Mouse (Mus musculus): ENCODE data around the gene Krt5. TPM values are rescaled to one million over a fixed set of nuclear protein-coding genes. Genes with fewer than 3 reads are reported as not detected.

Gene Krt5
- polyA plus RNA-seq, 1 experiment from 2014 or later: 142 TPM

DNA sequence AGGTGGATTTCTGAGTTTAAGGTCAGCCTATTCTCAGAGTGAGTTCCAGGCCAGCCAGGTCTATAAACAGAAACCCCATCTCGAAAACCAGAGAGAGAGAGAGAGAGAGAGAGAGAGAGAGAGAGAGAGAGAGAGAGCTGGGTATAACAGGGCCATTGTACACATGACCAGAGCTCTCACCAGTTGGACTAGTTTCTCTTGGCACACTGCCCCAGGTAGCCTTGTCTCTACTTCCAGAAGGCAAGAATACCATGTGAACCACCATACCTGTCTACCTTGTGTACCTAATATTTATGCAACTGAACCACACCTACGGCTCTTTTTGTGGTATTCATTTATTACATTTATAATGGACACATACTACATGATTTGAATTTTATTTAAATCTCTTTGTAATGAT is 24.5 kb downstream of the Krt5 start:
- ATAC-seq (ENCODE audit: low read depth) (no peak), DNase-seq (ENCODE audit: low spot score) (peak; percentile 55)
- Histone ChIP-seq H3K27me3 (replicated peaks; ENCODE audit: control insufficient read depth, insufficient read depth, low read length) (no peaks in the 10 kb centered on the region), H3K4me1 (ENCODE audit: control insufficient read depth, insufficient read depth, low read length) (no peaks in the 10 kb centered on the region), H3K4me2 (ENCODE audit: low read depth, low read length) (no peak overlapping the region), H3K4me3 (ENCODE audit: low read depth, low read length) (no peak overlapping the region), H3K27ac (replicated peaks; ENCODE audit: low read depth, low read length) (no peak overlapping the region), H3K9ac (ENCODE audit: low read depth, low read length) (no peak overlapping the region), H3K9me3 (ENCODE audit: control insufficient read depth, low read length) (no peaks in the 10 kb centered on the region), H3K36me3 (ENCODE audit: control insufficient read depth, insufficient read depth, low read length) (no peaks in the 10 kb centered on the region)
- WGBS: 65% methylated on average over 2 of the region's 2 CpGs

DNA sequence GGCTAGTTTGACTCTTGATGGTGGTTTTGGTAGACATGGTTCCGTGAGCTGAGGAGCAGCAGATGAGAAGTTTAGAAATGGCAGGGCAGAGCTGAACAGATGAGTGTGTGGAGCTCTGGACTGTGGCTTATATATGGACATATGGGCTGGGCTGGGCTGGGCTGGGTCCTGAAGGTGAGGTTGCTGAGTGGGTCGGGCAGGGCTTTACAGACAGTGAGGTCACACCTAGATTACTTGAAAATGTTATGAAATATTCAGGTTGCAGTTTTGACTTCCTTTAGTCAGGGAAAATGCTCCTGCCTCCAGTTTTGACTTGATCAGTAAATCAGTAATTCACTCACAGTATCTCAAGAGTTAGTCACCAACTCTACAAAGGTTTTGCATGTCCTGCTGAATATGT is 32.5 kb downstream of the Krt5 start, which contains the start of gene Krt6b:
Gene Krt6b (minus strand): TSS at position 101 of the 400 bp plus-strand sequence.
- Histone ChIP-seq H3K9ac (ENCODE audit: low read depth, low read length) (no peak within 1 kb of the TSS), H3K27me3 (replicated peaks; ENCODE audit: control insufficient read depth, insufficient read depth, low read length) (no peaks in the 10 kb centered on the region), H3K9me3 (ENCODE audit: control insufficient read depth, low read length) (no peaks in the 10 kb centered on the region), H3K4me3 (ENCODE audit: low read depth, low read length) (no peak within 1 kb of the TSS), H3K4me2 (ENCODE audit: low read depth, low read length) (no peak within 1 kb of the TSS), H3K4me1 (ENCODE audit: control insufficient read depth, insufficient read depth, low read length) (no peaks in the 10 kb centered on the region), H3K27ac (replicated peaks; ENCODE audit: low read depth, low read length) (no peak within 1 kb of the TSS), H3K36me3 (ENCODE audit: control insufficient read depth, insufficient read depth, low read length) (no peaks in the 10 kb centered on the region)
- WGBS: 84% methylated on average over 2 of the region's 2 CpGs
- no peak for ATAC-seq (ENCODE audit: low read depth)
- DNase-seq (ENCODE audit: low spot score): no peak

GRCm38 (mm10) chr15:101675978-101676377 is 36.7 kb downstream of the Krt5 start:
- no peaks in the 10 kb centered on the region for H3K4me1 ChIP-seq (ENCODE audit: control insufficient read depth, insufficient read depth, low read length)
- no peak overlapping the region for H3K27ac ChIP-seq (replicated peaks; ENCODE audit: low read depth, low read length)
- H3K9me3 ChIP-seq (ENCODE audit: control insufficient read depth, low read length): no peaks in the 10 kb centered on the region
- WGBS: 91% methylated on average over 1 of the region's 1 CpGs
- no peak overlapping the region for H3K9ac ChIP-seq (ENCODE audit: low read depth, low read length)
- no peak overlapping the region for H3K4me3 ChIP-seq (ENCODE audit: low read depth, low read length)
- no peak for ATAC-seq (ENCODE audit: low read depth)
- H3K27me3 ChIP-seq (replicated peaks; ENCODE audit: control insufficient read depth, insufficient read depth, low read length): no peaks in the 10 kb centered on the region
- DNase-seq (ENCODE audit: low spot score): no peak
- no peaks in the 10 kb centered on the region for H3K36me3 ChIP-seq (ENCODE audit: control insufficient read depth, insufficient read depth, low read length)
- H3K4me2 ChIP-seq (ENCODE audit: low read depth, low read length): no peak overlapping the region

Small RNA genes within 50 kb of the gene (microRNA-seq; reads per million reads assigned to microRNA genes)
- gene Gm44323 (ENCODE audit: borderline number of aligned reads): not detected
- gene Gm44342 (ENCODE audit: borderline number of aligned reads): not detected
- gene Gm44383 (ENCODE audit: borderline number of aligned reads): not detected

Other genes starting within 250 kb of the Krt5 start
- not detected in 2 replicates for gene Krt81, start 249.1 kb downstream of the Krt5 start, polyA plus RNA-seq (2014; fragmentation: Nextera tagmentation; extraction: Ambion mirVana)
- gene Krt86, start 239.4 kb downstream of the Krt5 start, polyA plus RNA-seq (2014; fragmentation: Nextera tagmentation; extraction: Ambion mirVana): 0.10 and 0.22 TPM in 2 replicates
- gene Krt83, start 221.4 kb downstream of the Krt5 start, polyA plus RNA-seq (2014; fragmentation: Nextera tagmentation; extraction: Ambion mirVana): 0.26 TPM in 1 of 2 replicates, not detected in the other
- gene Gm49425, start 195.6 kb downstream of the Krt5 start, polyA plus RNA-seq (2014; fragmentation: Nextera tagmentation; extraction: Ambion mirVana): 1.6 and 1.8 TPM in 2 replicates
- gene Krt84, start 180.1 kb downstream of the Krt5 start, polyA plus RNA-seq (2014; fragmentation: Nextera tagmentation; extraction: Ambion mirVana): not detected in 2 replicates
- 0.09 and 0.10 TPM in 2 replicates for gene Krt82, start 162.2 kb downstream of the Krt5 start, polyA plus RNA-seq (2014; fragmentation: Nextera tagmentation; extraction: Ambion mirVana)
- gene Krt90, start 149.9 kb downstream of the Krt5 start, polyA plus RNA-seq (2014; fragmentation: Nextera tagmentation; extraction: Ambion mirVana): 0.31 and 0.50 TPM in 2 replicates
- gene Krt75, start 139.0 kb downstream of the Krt5 start, polyA plus RNA-seq (2014; fragmentation: Nextera tagmentation; extraction: Ambion mirVana): 2.2 and 2.3 TPM in 2 replicates
- gene Gm5414, start 84.7 kb downstream of the Krt5 start, polyA plus RNA-seq (2014; fragmentation: Nextera tagmentation; extraction: Ambion mirVana): not detected in 2 replicates
- gene Gm5478, start 65.5 kb downstream of the Krt5 start, polyA plus RNA-seq (2014; fragmentation: Nextera tagmentation; extraction: Ambion mirVana): not detected in 2 replicates
- gene Krt6b, start 32.6 kb downstream of the Krt5 start, polyA plus RNA-seq (2014; fragmentation: Nextera tagmentation; extraction: Ambion mirVana): 0.16 and 1.2 TPM in 2 replicates
- gene Krt6a, start 18.6 kb downstream of the Krt5 start, polyA plus RNA-seq (2014; fragmentation: Nextera tagmentation; extraction: Ambion mirVana): 34.9 and 120 TPM in 2 replicates
- gene Krt71, start 30.2 kb upstream of the Krt5 start, polyA plus RNA-seq (2014; fragmentation: Nextera tagmentation; extraction: Ambion mirVana): 9.3 and 14.3 TPM in 2 replicates
- gene Krt72, start 73.6 kb upstream of the Krt5 start, polyA plus RNA-seq (2014; fragmentation: Nextera tagmentation; extraction: Ambion mirVana): 0.51 and 0.81 TPM in 2 replicates
- 3.3 and 3.4 TPM in 2 replicates for gene Krt73, start 89.4 kb upstream of the Krt5 start, polyA plus RNA-seq (2014; fragmentation: Nextera tagmentation; extraction: Ambion mirVana)
- gene Krt2, start 105.3 kb upstream of the Krt5 start, polyA plus RNA-seq (2014; fragmentation: Nextera tagmentation; extraction: Ambion mirVana): 0.10 TPM in 1 of 2 replicates, not detected in the other
- 67.2 and 111 TPM in 2 replicates for gene Krt1, start 137.9 kb upstream of the Krt5 start, polyA plus RNA-seq (2014; fragmentation: Nextera tagmentation; extraction: Ambion mirVana)
- 14.6 and 20.3 TPM in 2 replicates for gene Krt77, start 156.8 kb upstream of the Krt5 start, polyA plus RNA-seq (2014; fragmentation: Nextera tagmentation; extraction: Ambion mirVana)
- 0.31 and 0.68 TPM in 2 replicates for gene Krt76, start 180.0 kb upstream of the Krt5 start, polyA plus RNA-seq (2014; fragmentation: Nextera tagmentation; extraction: Ambion mirVana)
- 66.3 and 145 TPM in 2 replicates for gene Krt4, start 211.8 kb upstream of the Krt5 start, polyA plus RNA-seq (2014; fragmentation: Nextera tagmentation; extraction: Ambion mirVana)
- 8.9 and 9.2 TPM in 2 replicates for gene Krt79, start 227.4 kb upstream of the Krt5 start, polyA plus RNA-seq (2014; fragmentation: Nextera tagmentation; extraction: Ambion mirVana)
- gene Krt78, start 241.4 kb upstream of the Krt5 start, polyA plus RNA-seq (2014; fragmentation: Nextera tagmentation; extraction: Ambion mirVana): 0.25 and 1.7 TPM in 2 replicates

Measured in embryonic facial prominence, embryonic 14.5 days (tissue).